Mouse (Mus musculus) lung, postnatal 0 days (tissue): Measurements from ENCODE around the gene Gm20388.

Experiments
- CTCF ChIP-seq: IDR thresholded peaks from 2 replicates; pipeline ENCODE4 v1.5.1; 2016; ENCODE audit warnings: antibody characterized with exemption, mild to moderate bottlenecking
- EP300 ChIP-seq: IDR thresholded peaks from 2 replicates; pipeline ENCODE4 v1.6.1; 2016; ENCODE audit warnings: antibody characterized with exemption, mild to moderate bottlenecking, control low read depth

DNA sequence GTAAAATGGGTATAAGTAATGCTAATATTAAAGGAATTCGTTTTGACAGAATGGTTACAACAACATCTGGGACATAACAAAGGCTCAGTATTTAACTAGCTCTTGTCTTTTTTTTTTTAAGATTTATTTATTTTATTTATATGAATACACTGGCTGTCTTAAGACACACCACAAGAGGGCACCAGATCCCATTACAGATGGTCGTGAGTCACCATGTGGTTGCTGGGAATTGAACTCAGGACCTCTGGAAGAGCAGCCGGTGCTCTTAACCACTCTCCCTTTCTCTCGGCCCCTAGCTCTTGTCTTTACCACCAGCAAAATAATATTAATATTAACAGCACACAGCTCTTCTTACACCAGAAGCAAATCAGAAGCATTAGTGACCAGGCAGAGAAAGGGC is 3742.0 kb downstream of the Gm20388 start:
- peak; percentile 41 for TF ChIP-seq CTCF
- TF ChIP-seq EP300: no peak
